Mouse (Mus musculus) ES-Bruce4 (cell line): ENCODE measurements around the gene Dnajc1.

Experiments used
- CTCF ChIP-seq: IDR thresholded peaks from one replicate; pipeline ENCODE4 v1.8.1; 2011; ENCODE audit warnings: low read depth, low read length
- EP300 ChIP-seq: IDR thresholded peaks from 2 replicates; pipeline ENCODE4 v1.6.1; 2011; ENCODE audit warnings: low read depth, low read length; ENCODE audit not compliant: insufficient read depth

GRCm38 (mm10) chr2:18300949-18301348, 91.7 kb downstream of the Dnajc1 start:
- TF ChIP-seq CTCF = no peak
- no peak for TF ChIP-seq EP300
